Mouse (Mus musculus) layer of hippocampus, postnatal 25 days (tissue): ENCODE data around the gene Ncdn. TPM values are rescaled to one million over a fixed set of nuclear protein-coding genes. Genes with fewer than 3 reads are reported as not detected.

Experiments
- DNase-seq, 2 experiments: peaks; one replicate each; pipeline ENCODE4 v3.0.0; 2022; ENCODE audit warnings: mixed read lengths in 2 of 2, low spot score in 1 of 2; ENCODE audit errors: extremely low spot score in 1 of 2
- total RNA-seq, 2 experiments: library from RNA; stranded (reverse); gene quantifications; 2 replicates each; pipeline ENCODE4 v1.2.3; 2021

The Ncdn gene
- total RNA-seq, 2 experiments from 2014 or later, result 1,823 to 1,918 TPM

GRCm38 (mm10) chr4:126734001-126734603 is 19.1 kb downstream of the Ncdn start:
- no peak for DNase-seq

DNA sequence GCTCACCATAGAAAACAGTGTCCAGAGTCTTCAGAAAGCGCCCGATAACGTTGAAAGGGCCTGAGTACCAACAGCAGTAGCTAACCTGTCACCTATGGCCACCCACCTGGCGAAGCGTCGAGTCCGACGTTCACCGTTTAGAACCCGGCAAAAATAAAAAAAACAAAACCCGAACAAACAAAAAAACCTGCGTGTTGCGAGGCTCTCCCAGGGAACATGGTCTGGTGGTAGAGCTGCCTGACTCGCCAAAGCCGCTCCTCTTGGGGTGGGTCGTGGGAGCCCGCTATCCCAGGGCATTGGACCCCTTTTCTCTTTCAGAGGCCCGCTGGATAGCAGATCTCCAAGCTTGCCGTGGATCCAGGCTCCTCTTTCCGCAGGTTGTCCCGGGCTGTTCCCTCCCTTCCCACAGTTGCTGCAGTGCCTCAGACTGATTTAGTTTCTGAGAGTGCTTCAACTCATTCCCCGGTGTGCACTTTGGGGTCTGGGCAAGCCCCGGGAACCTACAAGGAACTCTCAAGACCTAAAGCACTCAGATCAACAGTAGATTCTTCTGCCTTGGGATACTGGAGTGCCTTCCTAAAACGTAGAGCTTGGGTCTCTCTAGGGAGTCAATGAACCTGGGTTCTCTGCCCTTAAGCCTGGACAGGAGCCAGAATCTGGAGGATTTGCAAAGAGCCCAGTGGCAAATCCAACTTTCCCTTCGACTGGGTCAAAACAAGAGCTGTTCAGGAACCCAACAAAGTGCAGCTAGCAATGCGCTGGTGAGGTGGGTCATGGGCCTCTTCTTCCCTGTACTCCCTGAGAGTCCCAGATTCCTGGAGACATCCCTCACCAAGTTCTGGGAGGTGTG is 20.5 kb downstream of the Ncdn start:
- no peak for DNase-seq

DNA sequence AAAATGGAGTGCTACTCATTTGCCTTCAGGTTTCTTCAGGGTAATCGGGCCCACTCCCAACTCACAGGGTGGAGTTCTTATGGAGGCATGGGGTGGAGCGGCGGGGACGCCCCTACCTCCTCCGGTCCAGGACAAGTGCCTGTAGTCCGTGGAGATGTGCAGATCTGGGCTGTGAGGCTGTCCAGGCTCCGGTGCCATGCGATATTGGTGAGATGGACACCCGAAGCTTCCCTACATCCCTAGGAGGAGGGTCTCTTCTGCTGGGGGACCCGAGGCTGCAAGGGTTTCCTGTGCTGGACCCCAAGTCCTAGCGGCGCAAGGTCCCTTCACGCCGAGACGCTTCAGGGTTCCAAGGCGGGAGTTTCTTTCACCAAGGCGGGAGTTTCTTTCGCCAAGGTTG is 21.1 kb downstream of the Ncdn start:
- no peak for DNase-seq

- no peak for DNase-seq
Measured at GRCm38 (mm10) chr4:126707439-126707826, 45.8 kb downstream of the Ncdn start.

- no peak for DNase-seq
Measured at GRCm38 (mm10) chr4:126706630-126707438, 46.4 kb downstream of the Ncdn start.

DNA sequence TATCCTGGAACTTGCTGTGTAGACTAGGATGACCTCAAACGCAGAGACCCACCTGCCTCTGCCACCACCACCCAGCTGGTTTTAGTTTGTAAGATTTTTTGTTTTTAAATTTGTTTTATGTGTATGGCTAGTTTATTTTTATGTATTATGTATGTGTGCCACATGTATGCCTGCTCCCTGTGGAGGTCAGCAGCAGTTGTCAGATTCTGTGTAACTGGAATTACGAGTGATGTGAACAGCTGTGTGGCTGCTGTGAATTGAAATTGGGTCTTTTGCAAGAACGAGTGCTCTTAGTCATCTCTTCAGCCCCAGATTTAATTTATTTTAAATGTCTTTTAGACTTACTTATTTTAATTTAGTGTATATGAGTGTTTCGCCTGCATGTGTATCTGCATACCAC is 56.3 kb downstream of the Ncdn start:
- DNase-seq, result no peak

Other genes starting within 250 kb of the Ncdn start
- gene Ago4, start 220.0 kb downstream of the Ncdn start, total RNA-seq, result 1 to 10 TPM; 6.9 to 7.4 TPM
- gene Clspn, start 196.5 kb downstream of the Ncdn start, total RNA-seq, result 1 to 10 TPM; 1.1 to 2.5 TPM
- gene 5730409E04Rik, start 143.6 kb downstream of the Ncdn start, total RNA-seq, result 10 to 100 TPM; 67.6 to 70.2 TPM
- gene Psmb2, start 75.8 kb downstream of the Ncdn start, total RNA-seq, result 100 to 1,000 TPM; 113 to 121 TPM
- not detected for gene Tfap2e, start 17.2 kb downstream of the Ncdn start, total RNA-seq
- 10 to 100 TPM; 64.7 to 66.9 TPM for gene AU040320, start 106 bp upstream of the Ncdn start, total RNA-seq
- gene Zmym4, start 214.7 kb upstream of the Ncdn start, total RNA-seq, result 10 to 100 TPM; 44.1 to 45.5 TPM